Mouse (Mus musculus): Measurements from ENCODE around the gene Smim6.

Gene Smim6

DNA sequence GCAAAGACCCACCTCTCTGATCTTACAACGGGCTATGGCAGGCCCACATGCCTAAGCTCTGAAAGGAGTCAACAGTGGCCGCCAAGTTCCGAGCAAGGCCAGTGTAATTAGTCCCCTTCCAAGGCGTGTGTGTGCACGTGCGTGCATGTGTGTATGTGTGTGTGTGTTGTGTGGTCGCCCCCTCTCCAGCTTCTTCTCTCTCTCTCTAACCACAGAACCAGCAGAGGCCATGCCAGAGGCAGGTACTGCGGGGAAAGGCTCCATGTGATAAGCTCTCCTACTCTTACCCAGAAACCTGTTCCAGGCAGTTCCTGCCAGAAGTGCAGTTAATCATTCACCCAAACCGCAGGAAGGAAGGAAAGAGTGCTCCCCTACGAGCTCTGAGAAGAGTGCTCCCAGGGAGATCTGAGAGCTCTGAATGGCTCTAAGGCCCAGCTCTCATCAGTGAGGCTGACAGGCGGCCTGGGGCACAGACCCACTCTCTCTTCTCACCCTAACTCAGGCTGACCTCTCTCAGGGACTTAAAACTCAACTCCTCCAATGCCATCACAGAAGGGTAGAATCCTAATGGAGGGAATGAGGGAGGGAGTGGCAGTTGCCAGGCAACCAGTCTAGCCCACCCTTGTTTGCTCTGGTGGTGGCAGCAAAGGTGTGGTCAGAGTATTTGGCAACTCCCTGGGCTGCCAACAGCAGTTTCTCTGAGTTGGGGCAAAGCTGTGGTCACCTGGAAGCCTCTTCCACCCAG is at the start of gene Smim6:
Smim6 (plus strand) TSS at position 386 of the 745 bp plus-strand sequence.
- in situ Hi-C loops (cut with MboI, MseI): no loop called here

DNA sequence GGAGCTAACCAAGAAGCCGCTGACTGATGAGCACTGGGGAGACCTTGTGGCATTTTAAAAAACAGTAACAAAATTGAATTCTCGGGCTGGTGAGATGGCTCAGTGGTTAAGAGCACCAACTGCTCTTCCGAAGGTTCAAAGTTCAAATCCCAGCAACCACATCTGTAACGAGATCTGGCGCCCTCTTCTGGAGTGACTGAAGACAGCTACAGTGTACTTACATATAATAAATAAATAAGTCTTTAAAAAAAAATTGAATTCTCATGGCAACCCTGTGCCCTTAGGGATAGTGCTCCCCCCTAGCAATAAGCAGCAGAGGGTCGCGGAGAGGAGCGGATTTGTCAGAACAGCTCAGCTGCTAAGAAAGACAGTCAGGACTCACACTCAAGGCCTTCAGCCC is 47.9 kb upstream of the Smim6 start:
- in situ Hi-C loops (cut with MboI, MseI): no loop called here

- in situ Hi-C loops (cut with MboI, MseI): no loop called here
Measured at GRCm38 (mm10) chr11:115869393-115869792, 42.4 kb upstream of the Smim6 start.

GRCm38 (mm10) chr11:115872437-115872836 is 39.4 kb upstream of the Smim6 start:
- in situ Hi-C loops (cut with MboI, MseI): no loop called here

GRCm38 (mm10) chr11:115875935-115876334 is 35.9 kb upstream of the Smim6 start:
- in situ Hi-C loops (cut with MboI, MseI): loop anchor here in 1 of 2 experiments (5.0 kb wide), 1 partner anchor 154 kb away; no protein-coding TSS in a partner anchor

DNA sequence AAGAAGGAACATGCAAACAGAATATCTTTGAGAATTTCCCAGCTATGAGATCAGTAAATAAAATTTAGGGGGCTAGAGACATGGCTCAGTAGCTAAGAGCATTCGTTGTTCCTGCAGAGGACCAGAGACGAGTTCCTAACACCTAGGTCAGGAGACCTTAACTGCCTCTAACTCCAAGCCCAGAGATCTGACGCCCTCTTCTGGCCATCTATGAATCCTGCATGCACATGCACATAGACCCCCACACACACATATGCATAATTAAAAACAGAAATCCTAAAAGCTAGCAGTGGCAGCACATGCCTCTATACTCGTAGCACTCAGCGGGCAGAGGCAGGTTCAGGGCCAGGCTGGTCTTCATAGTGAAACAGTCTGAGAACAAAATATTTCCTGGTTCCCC is 35.4 kb upstream of the Smim6 start:
- in situ Hi-C loops (cut with MboI, MseI): loop anchor here in 1 of 2 experiments (5.0 kb wide), 1 partner anchor 154 kb away; no protein-coding TSS in a partner anchor

DNA sequence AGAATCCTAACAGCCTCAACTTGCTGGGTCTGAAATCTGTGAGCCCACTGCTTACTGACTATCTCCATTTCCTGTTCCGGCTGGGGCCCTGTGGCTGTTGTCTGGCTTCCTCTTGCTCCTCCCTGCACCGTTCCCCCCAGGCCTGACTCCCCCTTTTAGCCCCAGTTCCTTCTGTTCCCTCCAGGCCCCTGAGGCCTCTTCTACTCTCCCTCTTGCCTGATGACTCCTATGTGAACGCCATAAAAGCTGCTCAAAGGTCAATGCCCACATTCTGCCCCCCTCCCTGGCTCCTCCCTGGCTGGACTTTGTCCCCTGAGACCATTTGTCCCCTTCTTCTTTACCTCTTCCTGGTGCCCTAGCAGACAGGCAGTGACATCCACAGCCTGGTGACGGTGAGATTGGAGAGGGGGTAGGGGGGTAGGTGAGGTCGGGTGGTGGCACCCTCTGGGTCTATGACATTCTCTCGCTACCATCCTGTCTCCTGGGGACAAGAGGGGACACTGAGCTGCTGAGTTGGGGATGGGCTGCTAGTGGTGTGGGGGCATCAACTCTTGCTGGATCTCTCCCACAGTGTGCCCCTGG is 34.6 kb upstream of the Smim6 start:
- in situ Hi-C loops (cut with MboI, MseI): loop anchor here in 1 of 2 experiments (5.0 kb wide), 1 partner anchor 155 kb away; no protein-coding TSS in a partner anchor

DNA sequence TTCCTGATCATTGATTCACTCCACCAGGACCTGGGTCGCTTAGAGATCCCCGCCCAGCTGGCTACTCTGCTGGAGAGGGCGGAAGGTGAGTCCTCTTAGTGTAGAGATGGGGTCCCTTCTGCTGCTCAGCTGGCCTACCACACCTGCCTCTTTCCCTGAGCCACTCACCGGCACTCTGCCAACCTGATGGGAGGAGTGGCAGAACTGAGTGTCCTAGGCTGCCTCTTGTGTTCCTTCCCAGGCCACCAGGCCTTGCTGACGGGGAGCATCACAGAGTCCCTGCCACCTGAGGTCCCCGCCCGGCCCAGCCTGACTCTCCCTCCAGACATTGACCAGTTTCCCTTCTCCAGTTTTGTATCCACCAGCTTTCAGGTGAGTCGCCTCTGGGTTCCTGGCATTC is 33.7 kb upstream of the Smim6 start:
- in situ Hi-C loops (cut with MboI, MseI): loop anchor here in 1 of 2 experiments (5.0 kb wide), 1 partner anchor 156 kb away; no protein-coding TSS in a partner anchor

DNA sequence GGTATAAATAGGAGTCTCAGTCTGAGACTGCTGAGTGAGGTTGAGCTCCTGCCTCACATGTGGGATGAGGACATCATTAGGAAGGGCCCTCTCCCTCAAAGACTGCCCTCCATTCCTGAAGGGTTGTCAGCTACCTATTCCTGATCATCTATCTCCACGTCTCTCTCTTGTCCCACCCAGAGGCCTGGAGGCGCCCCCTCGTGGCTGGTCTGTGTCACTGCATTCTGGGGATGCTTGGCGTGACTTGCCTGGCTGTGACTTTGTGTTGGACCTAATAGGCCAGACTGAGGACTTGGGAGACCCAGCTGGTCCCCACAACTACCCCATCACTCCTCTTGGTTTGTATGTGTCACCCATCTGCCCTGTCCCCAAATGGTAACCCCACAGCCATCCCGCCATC is 30.8 kb upstream of the Smim6 start:
- in situ Hi-C loops (cut with MboI, MseI): no loop called here

GRCm38 (mm10) chr11:115883251-115883650 is 28.6 kb upstream of the Smim6 start:
- in situ Hi-C loops (cut with MboI, MseI): no loop called here

- in situ Hi-C loops (cut with MboI, MseI): no loop called here
Measured at GRCm38 (mm10) chr11:115884361-115884760, 27.5 kb upstream of the Smim6 start.

DNA sequence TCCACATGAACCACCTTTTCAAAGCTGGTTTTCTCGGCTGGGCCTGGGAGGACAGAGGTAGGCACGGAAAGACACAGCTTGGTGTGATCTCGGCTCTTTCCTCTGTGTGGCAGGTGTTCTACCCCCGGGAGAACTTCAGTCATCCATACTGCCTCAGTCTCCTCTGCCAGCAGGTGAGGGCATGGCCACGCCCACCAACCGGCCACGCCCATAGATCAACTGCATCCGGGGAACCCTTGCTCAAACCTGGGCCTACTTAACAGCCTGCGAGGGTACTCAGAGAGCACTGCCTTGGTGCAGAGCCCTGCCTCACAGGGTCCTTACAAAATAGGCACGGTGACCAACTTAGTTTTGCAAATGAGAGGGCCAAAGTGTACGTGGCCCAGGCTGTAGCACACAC is 26.5 kb upstream of the Smim6 start:
- in situ Hi-C loops (cut with MboI, MseI): no loop called here

DNA sequence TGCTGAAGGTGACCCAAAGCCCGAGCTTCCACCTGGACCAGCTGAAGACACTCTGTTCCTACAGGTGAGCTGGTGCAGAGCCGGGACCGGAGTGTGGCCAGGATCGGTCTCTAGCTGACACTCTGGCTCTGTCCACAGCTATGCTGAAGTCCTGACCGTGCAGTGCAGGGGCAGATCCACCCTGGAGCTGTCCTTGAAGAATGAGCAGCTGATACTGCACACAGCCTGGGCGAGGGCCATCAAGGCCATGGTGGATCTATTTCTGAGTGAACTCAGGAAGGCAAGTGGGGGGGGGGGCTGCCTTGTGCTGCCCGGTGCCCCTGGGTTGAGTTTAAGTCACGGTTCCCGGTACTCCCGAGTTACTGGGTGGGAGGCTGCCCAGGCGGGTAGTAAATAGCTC is 25.4 kb upstream of the Smim6 start:
- in situ Hi-C loops (cut with MboI, MseI): no loop called here

GRCm38 (mm10) chr11:115888020-115888419 is 23.8 kb upstream of the Smim6 start:
- in situ Hi-C loops (cut with MboI, MseI): no loop called here

- in situ Hi-C loops (cut with MboI, MseI): no loop called here
Measured at GRCm38 (mm10) chr11:115889159-115889558, 22.7 kb upstream of the Smim6 start.

- in situ Hi-C loops (cut with MboI, MseI): loop anchor here in 1 of 2 experiments (10.0 kb wide), 1 partner anchor 563 kb away; no protein-coding TSS in a partner anchor
Measured at GRCm38 (mm10) chr11:115892213-115892612, 19.6 kb upstream of the Smim6 start.

DNA sequence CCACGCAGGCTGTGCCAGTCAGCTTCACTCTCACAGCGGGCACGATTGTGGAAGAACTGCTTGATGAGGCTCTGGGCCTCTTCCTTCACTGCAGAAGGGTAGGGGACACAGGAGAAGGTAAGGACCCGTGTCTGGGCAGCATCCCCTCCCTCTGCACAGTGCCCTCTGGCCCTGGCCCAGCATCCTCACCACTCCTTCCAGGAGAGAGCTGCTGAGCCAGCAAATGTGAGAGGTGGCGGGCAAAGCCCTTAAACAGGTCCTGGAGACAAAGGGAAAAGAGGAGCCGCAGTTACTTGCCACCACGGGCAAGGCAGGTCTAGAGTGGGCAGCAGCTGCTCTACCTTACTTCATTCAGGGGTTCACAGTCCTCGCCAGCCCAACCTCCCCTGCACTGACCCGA is 18.7 kb upstream of the Smim6 start:
- in situ Hi-C loops (cut with MboI, MseI): loop anchor here in 1 of 2 experiments (10.0 kb wide), 1 partner anchor 562 kb away; no protein-coding TSS in a partner anchor

DNA sequence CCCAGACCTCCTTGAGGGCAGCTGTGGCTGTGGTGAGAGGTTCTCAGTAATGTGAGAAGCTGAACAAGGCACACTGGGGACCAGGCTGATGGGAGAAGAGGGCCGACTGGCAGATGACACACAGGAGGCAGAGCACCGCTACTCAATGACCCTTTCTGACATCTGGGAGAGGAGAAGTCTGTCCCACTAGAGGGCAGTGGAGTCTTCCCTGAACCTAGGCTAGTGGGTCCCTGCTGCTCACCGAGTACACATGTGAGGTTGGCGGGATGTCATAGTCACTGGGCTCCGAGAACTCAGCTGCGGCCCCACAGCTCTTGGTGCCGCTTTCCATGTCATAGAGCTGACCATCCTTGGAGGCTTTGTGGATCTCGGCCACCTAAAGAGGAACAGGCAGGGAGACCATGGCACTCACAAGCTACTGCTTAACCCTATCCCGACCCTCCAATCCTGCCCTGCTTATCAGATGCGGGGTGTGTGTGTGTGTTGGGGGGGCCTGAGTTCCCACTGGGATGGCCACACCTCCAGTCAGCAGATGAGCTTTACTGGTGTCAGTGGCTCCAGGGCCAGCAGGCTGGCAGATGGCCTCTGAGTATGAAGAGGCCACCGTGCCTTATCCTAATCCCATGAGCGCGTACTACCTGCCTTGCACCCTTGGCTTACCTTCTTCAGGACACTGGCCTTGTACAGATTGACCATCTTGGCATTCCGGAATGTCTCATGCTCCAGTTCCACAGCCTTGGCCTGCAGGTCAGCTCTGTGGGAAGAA is 16.9 kb upstream of the Smim6 start:
- in situ Hi-C loops (cut with MboI, MseI): loop anchor here in 1 of 2 experiments (10.0 kb wide), 1 partner anchor 560 kb away; no protein-coding TSS in a partner anchor

DNA sequence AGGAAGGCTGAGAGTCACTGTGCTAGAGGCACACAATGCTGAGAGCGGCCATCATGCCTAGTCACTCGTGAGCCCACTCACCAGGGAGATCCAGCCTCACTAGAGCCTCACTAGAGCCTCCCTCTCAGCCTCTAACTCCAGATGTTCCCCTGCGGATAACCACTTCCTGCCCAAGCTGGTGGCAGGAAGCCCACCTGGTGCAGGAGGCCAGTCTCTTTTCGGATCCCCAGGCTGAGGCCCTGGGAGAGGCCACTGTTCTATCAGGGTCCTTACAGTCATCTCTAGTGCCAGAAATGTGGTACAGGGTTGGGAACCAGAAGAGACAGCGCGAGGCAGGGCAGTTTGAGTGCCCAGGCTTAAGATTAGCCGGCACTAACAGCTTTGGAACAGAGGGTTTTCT is 13.4 kb upstream of the Smim6 start:
- in situ Hi-C loops (cut with MboI, MseI): loop anchor here in 1 of 2 experiments (10.0 kb wide), 1 partner anchor 556 kb away; no protein-coding TSS in a partner anchor

GRCm38 (mm10) chr11:115898886-115899285 is 12.9 kb upstream of the Smim6 start:
- in situ Hi-C loops (cut with MboI, MseI): loop anchor here in 1 of 2 experiments (10.0 kb wide), 1 partner anchor 556 kb away; no protein-coding TSS in a partner anchor

DNA sequence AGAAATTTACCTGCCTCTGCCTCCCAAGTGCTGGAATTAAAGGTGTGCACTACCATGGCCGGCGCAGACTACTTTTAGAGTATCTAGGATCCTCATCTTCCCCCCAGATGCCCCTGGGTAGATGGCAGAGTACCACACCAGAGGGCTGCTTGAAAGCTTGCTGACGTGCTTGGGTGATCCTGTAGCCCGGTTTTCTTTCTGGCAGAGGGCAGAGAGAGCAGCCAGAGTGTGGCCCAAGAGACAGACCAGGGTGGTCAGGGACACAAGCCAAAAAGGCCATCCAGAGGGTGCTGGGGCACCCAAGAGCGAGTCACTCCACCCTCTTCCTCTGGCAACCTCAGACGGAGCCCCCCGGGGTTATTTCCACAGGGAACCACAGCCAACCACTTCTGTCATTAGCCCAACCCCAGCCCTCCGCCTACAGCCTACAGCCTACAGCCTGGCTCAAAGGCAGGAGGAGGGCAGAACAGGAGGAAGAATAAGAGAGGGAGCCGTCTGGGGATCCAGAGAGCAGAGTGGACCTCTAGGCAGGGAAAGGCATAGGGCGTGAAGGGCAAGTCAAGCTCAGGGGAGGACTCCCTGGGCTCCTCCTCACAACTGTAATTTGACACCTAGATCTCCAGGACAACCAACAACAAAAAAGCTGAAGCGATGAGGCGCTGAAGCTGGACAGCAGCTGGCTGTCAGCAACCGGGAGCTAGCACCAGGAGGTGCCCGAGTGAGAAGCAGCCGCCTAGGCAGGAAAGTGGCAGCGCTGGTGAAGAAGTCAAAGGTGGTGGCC is 12.1 kb upstream of the Smim6 start, which contains the start of gene Smim5:
Smim5 (plus strand) TSS at position 481 of the 781 bp plus-strand sequence.
- in situ Hi-C loops (cut with MboI, MseI): loop anchor here in 1 of 2 experiments (10.0 kb wide), 1 partner anchor 555 kb away; no protein-coding TSS in a partner anchor

Data from T-helper 17 cell (primary cell).